Mouse (Mus musculus) limb, embryonic 14.5 days (tissue): ENCODE results near the gene Ncapd2. TPM values are rescaled to one million over a fixed set of nuclear protein-coding genes. Genes with fewer than 3 reads are reported as not detected.

Experiments
- ATAC-seq: fragments of 200-750 bp; cut with Nextera tagmentation; 2 replicates; pipeline ENCODE4 v1.8.0; 2017; ENCODE audit warnings: low read depth, moderate number of reproducible peaks, moderate TSS enrichment; ENCODE audit not compliant: low FRiP score
- DNase-seq: peaks from one replicate; pipeline ENCODE4 v3.0.0-alpha.2; 2015; ENCODE audit warnings: low spot score
- H3K27ac ChIP-seq: fragments of 300-500 bp; sonication (generic); replicated peaks from 2 replicates; pipeline ENCODE4 v1.5.1; 2014; ENCODE audit warnings: low read depth, mild to moderate bottlenecking, low read length, moderate library complexity, mixed read lengths
- H3K27me3 ChIP-seq: fragments of 300-500 bp; sonication (generic); 2 replicates; pipeline ENCODE4 v1.6.1; 2014; ENCODE audit warnings: low read length, mixed read lengths; ENCODE audit not compliant: control insufficient read depth, insufficient read depth
- H3K36me3 ChIP-seq: fragments of 300-500 bp; sonication (generic); 2 replicates; pipeline ENCODE4 v1.6.1; 2014; ENCODE audit warnings: mild to moderate bottlenecking, low read length, moderate library complexity, mixed read lengths; ENCODE audit not compliant: control insufficient read depth, insufficient read depth
- H3K4me1 ChIP-seq: fragments of 300-500 bp; sonication (generic); 2 replicates; pipeline ENCODE4 v1.6.1; 2014; ENCODE audit warnings: antibody characterized with exemption, low read length, mixed read lengths; ENCODE audit not compliant: control insufficient read depth, insufficient read depth
- H3K4me2 ChIP-seq: fragments of 300-500 bp; sonication (generic); replicated peaks from 2 replicates; pipeline ENCODE4 v1.6.1; 2014; ENCODE audit warnings: low read depth, mild to moderate bottlenecking, low read length, moderate library complexity; ENCODE audit not compliant: severe bottlenecking
- H3K4me3 ChIP-seq: fragments of 300-500 bp; sonication (generic); replicated peaks from 2 replicates; pipeline ENCODE4 v1.5.1; 2014; ENCODE audit warnings: low read length
- H3K9ac ChIP-seq: fragments of 300-500 bp; sonication (generic); 2 replicates; pipeline ENCODE4 v1.6.1; 2014; ENCODE audit warnings: mild to moderate bottlenecking, low read depth, low read length, moderate library complexity; ENCODE audit not compliant: severe bottlenecking
- H3K9me3 ChIP-seq: fragments of 300-500 bp; sonication (generic); 2 replicates; pipeline ENCODE4 v1.6.1; 2016; ENCODE audit warnings: low read length; ENCODE audit not compliant: control insufficient read depth
- POLR2A ChIP-seq: fragments of 200-500 bp; IDR thresholded peaks from 2 replicates; pipeline ENCODE4 v1.8.0; 2012; ENCODE audit warnings: inconsistent platforms, mild to moderate bottlenecking, moderate library complexity, borderline replicate concordance; ENCODE audit not compliant: insufficient read depth, insufficient read length; ENCODE audit errors: extremely low read depth
- WGBS: fragments of 180-500 bp; shearing (Covaris S2); extraction: QIAGEN DNeasy Blood & Tissue Kit; methylation state at CpG from one replicate; pipeline ENCODE4 v1.1.7; 2014; 5-methylcytosine and 5-hydroxymethylcytosine counted together
- polyA plus RNA-seq, 2 experiments: library from polyadenylated mRNA; depleted of rRNA in 1 of 2; stranded (reverse) in 1 of 2; unstranded in 1 of 2; fragments of >200 nt; fragmentation: Nextera tagmentation in 1 of 2; extraction: Ambion mirVana in 1 of 2; gene quantifications; 2 replicates each; pipeline versions ENCODE4 v1.2.1 to v1.2.3; 2012 to 2014

The Ncapd2 gene
- polyA plus RNA-seq, 2 experiments = 82.9 to 250 TPM

- TF ChIP-seq POLR2A = no peak
- Histone ChIP-seq H3K9ac (0 out of 2 replicates have a peak overlapping the region, but pooled peaks have one; percentile 7), H3K4me1 (peaks cover 20% of the 10 kb centered on the region), H3K36me3 (peaks cover 42% of the 10 kb centered on the region), H3K9me3 (no peaks in the 10 kb centered on the region), H3K27me3 (no peaks in the 10 kb centered on the region), H3K4me3 (no peak overlapping the region), H3K27ac (peak overlapping the region; percentile 67), H3K4me2 (no peak overlapping the region)
- peak; percentile 11; the same call in 1 of the 2 replicates for ATAC-seq
- 78% methylated on average over 16 of the region's 16 CpGs for WGBS
- DNase-seq = peak; percentile 57
Observed at GRCm38 (mm10) chr6:125148926-125149568, 42.5 kb downstream of the Ncapd2 start.

DNA sequence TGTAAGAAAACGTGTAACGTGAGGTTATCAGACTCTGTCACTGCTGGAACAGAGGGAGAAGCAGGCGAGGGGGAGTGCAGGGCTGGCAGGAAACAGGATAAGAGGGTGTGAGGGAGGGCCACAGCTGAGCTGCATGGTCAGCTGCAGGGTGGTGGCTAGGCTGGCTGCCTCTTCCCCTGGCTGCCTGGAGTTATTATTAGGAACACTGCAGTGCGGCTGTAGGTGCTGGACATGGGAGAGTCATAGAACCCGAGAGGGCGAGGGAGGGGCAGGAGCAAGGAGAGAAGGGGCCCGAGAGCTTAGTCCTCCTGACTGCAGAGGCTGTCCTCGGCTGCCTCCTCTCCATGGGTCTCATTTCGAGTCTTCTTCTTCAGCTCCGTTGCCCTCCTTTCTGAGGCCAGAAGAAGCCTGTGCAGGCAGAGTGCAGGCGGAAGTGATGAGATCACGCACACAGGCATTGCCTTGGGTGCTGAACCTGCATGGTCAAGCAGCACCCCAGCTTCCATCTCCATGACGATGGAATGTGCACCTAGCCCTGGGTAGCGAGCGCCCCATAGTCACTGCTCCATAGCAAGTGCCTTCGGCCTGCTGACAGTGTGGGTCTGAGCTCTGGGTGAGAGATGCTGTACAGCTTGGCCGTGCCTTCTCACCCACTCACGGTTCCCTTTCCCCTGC, 43.1 kb downstream of the Ncapd2 start:
- H3K4me3 ChIP-seq = no peak overlapping the region
- H3K9ac ChIP-seq = peak overlapping the region; percentile 31; the same call in 1 of the 2 replicates
- no peak for TF ChIP-seq POLR2A
- no peaks in the 10 kb centered on the region for H3K9me3 ChIP-seq
- ATAC-seq (no peak), DNase-seq (peak; percentile 27)
- 0 out of 2 replicates have a peak overlapping the region, but pooled peaks have one; percentile 5 for H3K4me2 ChIP-seq
- H3K36me3 ChIP-seq = peaks cover 42% of the 10 kb centered on the region
- WGBS = 70% methylated on average over 18 of the region's 18 CpGs
- H3K4me1 ChIP-seq = peaks cover 20% of the 10 kb centered on the region
- no peaks in the 10 kb centered on the region for H3K27me3 ChIP-seq
- H3K27ac ChIP-seq = peak overlapping the region; percentile 67

DNA sequence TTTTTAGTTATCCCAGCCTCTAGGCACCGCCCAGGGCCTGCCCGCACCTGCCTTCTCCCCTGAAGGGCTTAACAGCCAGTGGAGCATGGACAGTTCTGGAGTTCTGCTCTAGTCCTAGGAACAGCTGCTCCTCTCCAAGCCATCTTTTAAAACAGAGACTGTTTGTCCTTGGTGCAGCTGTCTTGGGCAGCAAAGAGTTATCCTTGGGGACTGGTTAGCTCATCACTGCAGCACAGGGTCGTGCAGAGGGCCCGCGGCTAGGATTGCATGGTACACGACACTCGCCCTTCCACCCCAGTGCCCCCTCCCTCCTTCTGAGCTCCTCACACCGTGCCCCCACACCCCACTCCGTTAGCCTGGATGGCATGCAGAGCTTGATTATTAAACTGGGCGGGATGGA, 44.2 kb downstream of the Ncapd2 start:
- H3K4me1 ChIP-seq = peaks cover 20% of the 10 kb centered on the region
- no peaks in the 10 kb centered on the region for H3K9me3 ChIP-seq
- H3K9ac ChIP-seq = peak overlapping the region; percentile 87
- TF ChIP-seq POLR2A = no peak
- H3K4me2 ChIP-seq = peak overlapping the region; percentile 90; the same call in 1 of the 2 replicates
- no peak overlapping the region for H3K4me3 ChIP-seq
- peaks cover 39% of the 10 kb centered on the region for H3K36me3 ChIP-seq
- DNase-seq (peak; percentile 53), ATAC-seq (peak; percentile 27)
- H3K27ac ChIP-seq = 0 out of 2 replicates have a peak overlapping the region, but pooled peaks have one; percentile 19
- H3K27me3 ChIP-seq = no peaks in the 10 kb centered on the region
- WGBS = 61% methylated on average over 10 of the region's 10 CpGs

GRCm38 (mm10) chr6:125146797-125147196, 44.7 kb downstream of the Ncapd2 start:
- ATAC-seq (no peak), DNase-seq (no peak)
- TF ChIP-seq POLR2A = no peak
- no peaks in the 10 kb centered on the region for H3K9me3 ChIP-seq
- H3K4me1 ChIP-seq = peaks cover 20% of the 10 kb centered on the region
- 0 out of 2 replicates have a peak overlapping the region, but pooled peaks have one; percentile 19 for H3K27ac ChIP-seq
- no peaks in the 10 kb centered on the region for H3K27me3 ChIP-seq
- 69% methylated on average over 4 of the region's 4 CpGs for WGBS
- peak overlapping the region; percentile 87 for H3K9ac ChIP-seq
- H3K4me2 ChIP-seq = peak overlapping the region; percentile 90; the same call in 1 of the 2 replicates
- peaks cover 41% of the 10 kb centered on the region for H3K36me3 ChIP-seq
- peak overlapping the region; percentile 71 for H3K4me3 ChIP-seq

DNA sequence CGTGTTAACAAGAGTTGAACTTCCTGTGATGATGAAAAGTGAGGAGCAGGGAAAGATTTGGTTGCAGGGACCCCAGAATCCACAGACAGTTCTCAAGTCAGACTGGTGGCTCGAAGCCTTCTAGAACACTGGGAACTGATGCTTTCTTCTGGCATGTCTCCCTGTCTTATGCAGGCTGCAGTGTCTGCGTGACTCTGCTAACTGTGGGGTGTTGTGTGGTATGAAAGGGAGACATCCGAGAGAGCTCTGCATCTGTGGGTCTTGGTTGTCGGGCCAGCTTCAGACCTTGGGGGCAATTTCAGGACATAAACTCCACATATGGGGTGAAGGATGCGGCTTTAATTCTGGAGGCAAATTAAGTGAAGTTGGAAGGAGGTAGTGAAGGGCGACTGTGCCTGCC, 45.4 kb downstream of the Ncapd2 start:
- no peak for ATAC-seq
- Histone ChIP-seq H3K27ac (peak overlapping the region; percentile 89; the same call in 1 of the 2 replicates), H3K36me3 (peaks cover 42% of the 10 kb centered on the region), H3K27me3 (no peaks in the 10 kb centered on the region), H3K4me2 (peak overlapping the region; percentile 90), H3K9me3 (no peaks in the 10 kb centered on the region), H3K4me1 (peaks cover 20% of the 10 kb centered on the region), H3K9ac (peak overlapping the region; percentile 87), H3K4me3 (peak overlapping the region; percentile 71)
- 44% methylated on average over 7 of the region's 7 CpGs for WGBS
- TF ChIP-seq POLR2A = no peak
- no peak for DNase-seq
